Mouse (Mus musculus): ENCODE measurements at regions not wholly inside any gene's neighbourhood (a gene's known extent, or its start where the extent isn't known, plus 50 kb on each side); places are given as distances from the start of the nearest gene placed in this dataset.
"Not testable (repeated sequence)": the region's sequence is repeated elsewhere in the genome, so short reads cannot be mapped to it uniquely, and the experiment has no call there.

- Histone ChIP-seq H3K36me3 (ENCODE audit: control insufficient read depth, insufficient read depth, low read length) (no peaks in the 10 kb centered on the region), H3K4me1 (ENCODE audit: control insufficient read depth, insufficient read depth, insufficient read length, low read length) (no peaks in the 10 kb centered on the region), H3K27me3 (ENCODE audit: control insufficient read depth, insufficient read depth, low read length) (no peaks in the 10 kb centered on the region), H3K27ac (ENCODE audit: insufficient read depth, low read depth, low read length) (no peak overlapping the region), H3K4me3 (ENCODE audit: low read depth, low read length) (no peak overlapping the region)
- 94% methylated on average over 9 of the region's 9 CpGs for WGBS
- TF ChIP-seq POLR2A (IDR thresholded peaks at IDR 0.05; ENCODE audit: low read depth, low read length) (no peak), CTCF (IDR thresholded peaks at IDR 0.05; ENCODE audit: extremely low read depth, insufficient read length, insufficient replicate concordance, low read depth, low read length) (no peak)
Measured at GRCm38 (mm10) chr5:134848981-134849380, 57.6 kb downstream of the Tmem270 start.

GRCm38 (mm10) chr5:134848571-134848970, 58.0 kb downstream of the Tmem270 start:
- Histone ChIP-seq H3K27me3 (ENCODE audit: control insufficient read depth, insufficient read depth, low read length) (no peaks in the 10 kb centered on the region), H3K27ac (ENCODE audit: insufficient read depth, low read depth, low read length) (no peak overlapping the region), H3K4me1 (ENCODE audit: control insufficient read depth, insufficient read depth, insufficient read length, low read length) (no peaks in the 10 kb centered on the region), H3K36me3 (ENCODE audit: control insufficient read depth, insufficient read depth, low read length) (no peaks in the 10 kb centered on the region), H3K4me3 (ENCODE audit: low read depth, low read length) (no peak overlapping the region)
- 92% methylated on average over 13 of the region's 13 CpGs for WGBS
- no peak for TF ChIP-seq POLR2A (IDR thresholded peaks at IDR 0.05; ENCODE audit: low read depth, low read length)
- no peak for TF ChIP-seq CTCF (IDR thresholded peaks at IDR 0.05; ENCODE audit: extremely low read depth, insufficient read length, insufficient replicate concordance, low read depth, low read length)

- H3K36me3 ChIP-seq (ENCODE audit: control insufficient read depth, insufficient read depth, low read length), result no peaks in the 10 kb centered on the region
- no peaks in the 10 kb centered on the region for H3K27me3 ChIP-seq (ENCODE audit: control insufficient read depth, insufficient read depth, low read length)
- TF ChIP-seq POLR2A (IDR thresholded peaks at IDR 0.05; ENCODE audit: low read depth, low read length) (no peak), CTCF (IDR thresholded peaks at IDR 0.05; ENCODE audit: extremely low read depth, insufficient read length, insufficient replicate concordance, low read depth, low read length) (no peak)
Measured at GRCm38 (mm10) chr5:134845416-134845815, 61.1 kb downstream of the Tmem270 start.

GRCm38 (mm10) chr5:134844216-134844615, 62.3 kb downstream of the Tmem270 start:
- H3K4me3 ChIP-seq (ENCODE audit: low read depth, low read length); H3K27ac ChIP-seq (ENCODE audit: insufficient read depth, low read depth, low read length): not testable (repeated sequence)
- WGBS, result 83% methylated on average over 3 of the region's 3 CpGs

More at GRCm38 (mm10) chr5:134845416-134845815, 61.1 kb downstream of the Tmem270 start:
- Histone ChIP-seq H3K27ac (ENCODE audit: insufficient read depth, low read depth, low read length) (no peak overlapping the region), H3K4me1 (ENCODE audit: control insufficient read depth, insufficient read depth, insufficient read length, low read length) (no peaks in the 10 kb centered on the region), H3K4me3 (ENCODE audit: low read depth, low read length) (no peak overlapping the region)
- 84% methylated on average over 4 of the region's 4 CpGs for WGBS

GRCm38 (mm10) chr5:134841205-134841980, 65.1 kb downstream of the Tmem270 start:
- 83% methylated on average over 7 of the region's 7 CpGs for WGBS
- TF ChIP-seq POLR2A (IDR thresholded peaks at IDR 0.05; ENCODE audit: low read depth, low read length) (no peak), CTCF (IDR thresholded peaks at IDR 0.05; ENCODE audit: extremely low read depth, insufficient read length, insufficient replicate concordance, low read depth, low read length) (no peak)

More at GRCm38 (mm10) chr5:134844216-134844615, 62.3 kb downstream of the Tmem270 start:
- not testable (repeated sequence) for H3K27me3 ChIP-seq (ENCODE audit: control insufficient read depth, insufficient read depth, low read length); H3K4me1 ChIP-seq (ENCODE audit: control insufficient read depth, insufficient read depth, insufficient read length, low read length); H3K36me3 ChIP-seq (ENCODE audit: control insufficient read depth, insufficient read depth, low read length)

GRCm38 (mm10) chr5:134836489-134836888, 70.0 kb downstream of the Tmem270 start:
- H3K36me3 ChIP-seq (ENCODE audit: control insufficient read depth, insufficient read depth, low read length), result no peaks in the 10 kb centered on the region
- no peaks in the 10 kb centered on the region for H3K4me1 ChIP-seq (ENCODE audit: control insufficient read depth, insufficient read depth, insufficient read length, low read length)
- H3K27me3 ChIP-seq (ENCODE audit: control insufficient read depth, insufficient read depth, low read length), result no peaks in the 10 kb centered on the region
- TF ChIP-seq POLR2A (IDR thresholded peaks at IDR 0.05; ENCODE audit: low read depth, low read length) (no peak), CTCF (IDR thresholded peaks at IDR 0.05; ENCODE audit: extremely low read depth, insufficient read length, insufficient replicate concordance, low read depth, low read length) (no peak)
- no peak overlapping the region for H3K27ac ChIP-seq (ENCODE audit: insufficient read depth, low read depth, low read length)
- no peak overlapping the region for H3K4me3 ChIP-seq (ENCODE audit: low read depth, low read length)

More at GRCm38 (mm10) chr5:134841205-134841980, 65.1 kb downstream of the Tmem270 start:
- H3K27me3 ChIP-seq (ENCODE audit: control insufficient read depth, insufficient read depth, low read length), result no peaks in the 10 kb centered on the region
- no peaks in the 10 kb centered on the region for H3K36me3 ChIP-seq (ENCODE audit: control insufficient read depth, insufficient read depth, low read length)
- no peak overlapping the region for H3K4me3 ChIP-seq (ENCODE audit: low read depth, low read length)
- no peaks in the 10 kb centered on the region for H3K4me1 ChIP-seq (ENCODE audit: control insufficient read depth, insufficient read depth, insufficient read length, low read length)
- H3K27ac ChIP-seq (ENCODE audit: insufficient read depth, low read depth, low read length), result no peak overlapping the region

- Histone ChIP-seq H3K27me3 (ENCODE audit: control insufficient read depth, insufficient read depth, low read length) (no peaks in the 10 kb centered on the region), H3K4me1 (ENCODE audit: control insufficient read depth, insufficient read depth, insufficient read length, low read length) (no peaks in the 10 kb centered on the region), H3K36me3 (ENCODE audit: control insufficient read depth, insufficient read depth, low read length) (no peaks in the 10 kb centered on the region), H3K4me3 (ENCODE audit: low read depth, low read length) (no peak overlapping the region), H3K27ac (ENCODE audit: insufficient read depth, low read depth, low read length) (no peak overlapping the region)
- WGBS, result 72% methylated on average over 8 of the region's 8 CpGs
- TF ChIP-seq CTCF (IDR thresholded peaks at IDR 0.05; ENCODE audit: extremely low read depth, insufficient read length, insufficient replicate concordance, low read depth, low read length) (no peak), POLR2A (IDR thresholded peaks at IDR 0.05; ENCODE audit: low read depth, low read length) (no peak)
Measured at GRCm38 (mm10) chr5:134832896-134833295, 73.6 kb downstream of the Tmem270 start.
